Mouse (Mus musculus) embryonic facial prominence, embryonic 15.5 days (tissue): ENCODE measurements around the gene Tubb4a. TPM values are rescaled to one million over a fixed set of nuclear protein-coding genes. Genes with fewer than 3 reads are reported as not detected.

Experiments
- ATAC-seq: fragments of 200-750 bp; cut with Nextera tagmentation; 2 replicates; pipeline ENCODE4 v1.8.0; 2017; ENCODE audit warnings: low read depth, moderate TSS enrichment; ENCODE audit not compliant: insufficient number of reproducible peaks, low FRiP score, low TSS enrichment
- H3K27ac ChIP-seq: fragments of 300-500 bp; sonication (generic); replicated peaks from 2 replicates; pipeline ENCODE4 v1.5.1; 2015; ENCODE audit warnings: mild to moderate bottlenecking, inconsistent platforms
- H3K27me3 ChIP-seq: fragments of 300-500 bp; sonication (generic); 2 replicates; pipeline ENCODE4 v1.6.1; 2015; ENCODE audit warnings: inconsistent platforms
- H3K36me3 ChIP-seq: fragments of 300-500 bp; sonication (generic); 2 replicates; pipeline ENCODE4 v1.6.1; 2015; ENCODE audit warnings: mild to moderate bottlenecking, inconsistent platforms
- H3K4me1 ChIP-seq: fragments of 300-500 bp; sonication (generic); 2 replicates; pipeline ENCODE4 v1.6.1; 2015; ENCODE audit warnings: inconsistent platforms
- H3K4me2 ChIP-seq: fragments of 300-500 bp; sonication (generic); replicated peaks from 2 replicates; pipeline ENCODE4 v1.6.1; 2015; ENCODE audit warnings: mild to moderate bottlenecking, inconsistent platforms
- H3K4me3 ChIP-seq: fragments of 300-500 bp; sonication (generic); replicated peaks from 2 replicates; pipeline ENCODE4 v1.5.1; 2015; ENCODE audit warnings: mild to moderate bottlenecking, inconsistent platforms
- H3K9ac ChIP-seq: fragments of 300-500 bp; sonication (generic); 2 replicates; pipeline ENCODE4 v1.6.1; 2015; ENCODE audit warnings: inconsistent platforms
- H3K9me3 ChIP-seq: fragments of 300-500 bp; sonication (generic); replicated peaks from 2 replicates; pipeline ENCODE4 v1.6.1; 2016; ENCODE audit warnings: inconsistent platforms
- whole genome bisulfite sequencing: fragments of 180-500 bp; shearing (Covaris S2); methylation state at CpG from one replicate; pipeline ENCODE4 v1.1.7; 2015; 5-methylcytosine and 5-hydroxymethylcytosine counted together
- polyA plus RNA-seq: library from polyadenylated mRNA; unstranded; fragments of >200 nt; fragmentation: Nextera tagmentation; extraction: Ambion mirVana; gene quantifications from 2 replicates; pipeline ENCODE4 v1.2.1, GENCODE M21; 2015

Gene Tubb4a
- polyA plus RNA-seq, 1 experiment from 2014 or later: 9.7 TPM

DNA sequence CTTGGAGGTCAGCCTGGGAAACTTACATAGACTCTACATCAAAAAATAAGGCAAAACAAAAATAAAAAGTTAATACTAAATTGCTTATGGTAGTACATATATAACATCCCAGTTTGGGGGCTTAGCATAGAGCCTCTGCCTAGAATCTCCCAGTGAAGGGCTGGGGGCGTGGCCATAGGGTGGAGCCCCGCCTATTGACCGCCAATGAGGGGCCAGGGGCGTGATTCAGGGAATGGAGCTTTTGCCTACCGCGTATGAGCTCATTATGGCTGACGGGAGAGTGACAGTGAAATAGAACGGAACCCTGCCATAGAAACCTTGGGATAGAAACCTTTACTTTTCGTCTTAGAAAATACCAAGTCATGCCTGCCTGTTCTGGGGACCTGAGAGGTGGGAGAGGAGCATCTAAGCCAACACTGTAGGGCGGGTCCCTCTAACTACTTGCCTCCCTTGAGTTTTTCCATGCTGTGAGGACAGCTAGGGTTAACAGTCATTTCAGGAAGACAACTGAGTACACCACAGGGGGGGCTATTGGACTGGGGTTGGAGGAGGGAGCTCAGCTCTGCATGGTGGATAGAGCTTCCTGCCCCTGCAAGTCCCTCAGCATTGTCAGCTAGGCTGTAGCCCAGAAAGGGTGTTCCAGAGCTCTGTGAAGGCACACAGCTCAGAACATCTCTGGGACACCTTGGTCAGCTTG is 12.2 kb upstream of the Tubb4a start:
- Histone ChIP-seq H3K4me3 (no peak overlapping the region), H3K9ac (no peak overlapping the region), H3K4me2 (no peak overlapping the region), H3K9me3 (no peaks in the 10 kb centered on the region), H3K36me3 (no peaks in the 10 kb centered on the region), H3K4me1 (peaks cover 15% of the 10 kb centered on the region), H3K27me3 (peaks cover 5% of the 10 kb centered on the region; the same call in 1 of the 2 replicates), H3K27ac (no peak overlapping the region)
- ATAC-seq: no peak
- 10% methylated on average over 10 of the region's 10 CpGs for WGBS

DNA sequence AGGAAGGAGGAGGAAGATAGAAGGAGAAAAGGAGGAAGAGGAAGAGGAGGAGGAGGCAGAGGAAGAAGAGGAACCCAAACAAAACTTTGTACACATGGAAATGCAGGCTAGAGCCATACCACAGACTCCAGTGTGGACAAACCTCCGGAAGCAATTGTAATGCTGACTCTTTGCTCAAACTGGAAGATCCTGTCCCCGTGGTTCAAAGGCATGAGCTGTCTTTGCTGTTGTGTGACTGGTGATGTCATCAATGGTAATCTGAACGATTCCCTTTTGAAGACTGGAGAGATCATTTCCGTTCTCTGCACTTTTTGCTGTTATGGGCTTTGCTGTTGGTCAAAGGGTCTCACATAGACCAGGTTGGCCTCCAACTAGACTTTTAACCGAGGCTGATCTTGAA is 10.7 kb upstream of the Tubb4a start:
- Histone ChIP-seq H3K27ac (no peak overlapping the region), H3K36me3 (no peaks in the 10 kb centered on the region), H3K27me3 (peaks cover 5% of the 10 kb centered on the region; the same call in 1 of the 2 replicates), H3K4me1 (peaks cover 10% of the 10 kb centered on the region), H3K9me3 (no peaks in the 10 kb centered on the region), H3K9ac (no peak overlapping the region), H3K4me3 (no peak overlapping the region), H3K4me2 (no peak overlapping the region)
- WGBS: 75% methylated on average over 5 of the region's 5 CpGs
- ATAC-seq: no peak

DNA sequence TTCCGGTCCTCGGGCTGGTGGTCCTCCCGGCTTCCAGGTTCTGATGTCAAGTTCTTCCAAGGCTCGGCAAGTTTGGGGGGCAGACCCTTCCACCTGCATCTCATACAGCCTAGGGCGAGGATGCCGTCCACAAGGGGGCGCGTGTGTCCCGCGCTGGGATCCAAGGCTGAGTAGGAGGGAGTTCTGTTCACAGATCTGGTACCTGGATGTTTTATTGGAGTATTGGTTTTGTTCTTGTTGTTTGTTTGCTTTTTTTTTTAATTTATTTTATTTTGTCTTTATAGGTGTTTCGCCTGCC is 9.0 kb upstream of the Tubb4a start:
- under 1% methylated on average over 11 of the region's 11 CpGs for WGBS
- Histone ChIP-seq H3K9me3 (no peaks in the 10 kb centered on the region), H3K4me2 (peak overlapping the region; percentile 43), H3K27me3 (peaks cover 5% of the 10 kb centered on the region; the same call in 1 of the 2 replicates), H3K9ac (no peak overlapping the region), H3K4me1 (peaks cover 10% of the 10 kb centered on the region), H3K27ac (no peak overlapping the region), H3K36me3 (no peaks in the 10 kb centered on the region), H3K4me3 (peak overlapping the region; percentile 21)
- ATAC-seq: peak; percentile 72

DNA sequence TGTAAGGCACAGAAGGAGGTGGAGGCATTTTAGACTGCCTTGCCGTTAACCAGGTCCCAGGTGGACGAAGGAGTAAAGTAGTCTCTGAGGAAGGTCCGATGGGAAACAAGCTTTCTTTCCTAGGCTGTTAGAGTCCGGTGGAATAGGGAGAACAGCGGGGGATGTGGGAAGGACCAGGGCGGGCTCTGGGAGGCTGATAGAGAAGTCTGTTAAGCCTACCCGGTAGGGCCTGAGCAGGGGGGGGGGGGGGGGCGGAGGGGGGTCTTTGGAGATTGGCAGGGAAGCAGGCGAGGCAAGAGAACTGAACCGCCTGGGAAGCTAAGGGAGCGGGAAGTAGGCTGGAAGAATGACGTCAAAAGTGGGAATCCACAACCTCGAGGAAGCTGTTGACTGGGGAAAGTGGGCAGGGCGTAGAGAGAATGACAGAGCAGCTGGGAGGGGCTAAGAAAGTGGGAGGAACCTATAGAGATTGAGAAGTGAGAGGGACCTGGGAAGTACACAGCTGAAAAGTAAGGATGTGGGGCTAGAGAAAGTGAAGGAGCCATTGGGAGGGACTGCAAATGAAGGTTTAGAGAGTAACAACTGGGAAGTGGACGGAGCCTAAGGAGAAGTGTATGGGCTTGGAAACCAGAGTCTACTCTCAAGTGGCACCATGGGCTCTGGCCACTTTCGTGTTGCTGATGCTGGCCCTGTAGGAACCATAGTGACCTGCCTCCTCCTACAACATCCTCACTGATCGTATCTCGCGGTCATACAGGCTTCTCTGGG is 8.5 kb upstream of the Tubb4a start:
- no peaks in the 10 kb centered on the region for H3K9me3 ChIP-seq
- peak overlapping the region; percentile 43 for H3K4me2 ChIP-seq
- 2% methylated on average over 18 of the region's 19 CpGs for WGBS
- H3K27ac ChIP-seq: no peak overlapping the region
- peaks cover 5% of the 10 kb centered on the region; the same call in 1 of the 2 replicates for H3K27me3 ChIP-seq
- H3K4me1 ChIP-seq: peaks cover 10% of the 10 kb centered on the region
- H3K4me3 ChIP-seq: peak overlapping the region; percentile 21
- peak; percentile 55; the same call in 1 of the 2 replicates for ATAC-seq
- H3K9ac ChIP-seq: no peak overlapping the region
- no peaks in the 10 kb centered on the region for H3K36me3 ChIP-seq

DNA sequence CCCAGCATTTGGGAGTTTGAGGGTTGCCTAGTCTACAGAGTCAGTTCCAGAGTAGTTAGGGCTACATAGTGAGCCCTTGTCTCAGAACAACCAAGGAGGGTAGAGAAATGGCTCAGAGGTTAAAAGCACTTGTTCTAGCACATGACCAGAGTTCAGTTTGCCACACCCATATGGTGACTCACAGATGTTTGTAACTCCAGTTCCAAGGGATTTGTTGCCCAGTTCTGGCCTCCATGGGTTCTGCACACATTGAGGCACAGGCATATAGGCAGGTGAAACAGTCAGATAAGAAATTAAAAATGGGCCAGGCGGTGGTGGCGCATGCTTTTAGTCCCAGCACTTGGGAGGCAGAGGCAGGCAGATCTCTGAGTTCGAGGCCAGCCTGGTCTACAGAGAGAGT is 6.6 kb upstream of the Tubb4a start:
- no peak overlapping the region for H3K4me2 ChIP-seq
- 98% methylated on average over 3 of the region's 3 CpGs for WGBS

DNA sequence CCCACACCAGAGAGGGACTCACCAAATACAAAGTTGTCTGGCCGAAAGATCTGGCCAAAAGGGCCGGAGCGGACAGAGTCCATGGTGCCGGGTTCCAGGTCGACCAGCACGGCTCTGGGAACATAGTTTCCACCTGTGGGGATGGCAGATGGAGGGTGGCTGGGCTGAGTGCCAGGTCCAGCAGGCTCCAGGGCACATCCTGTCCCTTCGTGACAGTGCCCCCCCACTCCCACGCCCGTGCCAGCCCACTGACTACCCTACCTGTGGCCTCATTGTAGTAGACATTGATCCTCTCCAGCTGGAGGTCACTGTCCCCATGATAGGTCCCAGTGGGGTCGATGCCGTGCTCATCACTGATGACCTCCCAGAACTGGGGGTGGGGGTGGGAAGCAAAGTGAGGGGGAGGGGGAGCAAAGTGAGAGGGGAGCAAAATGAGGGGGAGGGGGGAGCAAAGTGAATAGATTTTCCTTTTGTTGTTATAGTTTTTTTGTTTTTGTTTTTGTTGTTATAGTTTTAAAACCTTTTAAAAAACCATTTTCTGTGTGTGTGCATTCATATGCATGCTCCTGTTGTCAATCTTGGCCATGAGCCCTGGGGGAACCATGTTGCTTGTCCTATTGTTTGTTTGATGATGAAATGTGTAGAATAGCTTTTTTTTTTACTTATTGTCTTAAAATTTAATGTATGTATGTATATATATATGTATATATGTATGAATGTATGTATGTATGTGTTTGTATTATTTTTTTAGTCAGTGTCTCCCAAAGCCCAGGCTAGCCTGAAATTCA is 1.4 kb downstream of the Tubb4a start:
- Histone ChIP-seq H3K4me2 (no peak overlapping the region), H3K36me3 (no peaks in the 10 kb centered on the region), H3K27ac (no peak overlapping the region), H3K4me1 (peaks cover 10% of the 10 kb centered on the region), H3K9me3 (no peaks in the 10 kb centered on the region), H3K4me3 (no peak overlapping the region), H3K27me3 (peaks cover 20% of the 10 kb centered on the region), H3K9ac (no peak overlapping the region)
- 90% methylated on average over 11 of the region's 11 CpGs for WGBS
- ATAC-seq: no peak

More for the DNA sequence above, 6.6 kb upstream of the Tubb4a start:
- Histone ChIP-seq H3K4me1 (peaks cover 10% of the 10 kb centered on the region), H3K27me3 (peaks cover 5% of the 10 kb centered on the region; the same call in 1 of the 2 replicates), H3K4me3 (no peak overlapping the region), H3K27ac (no peak overlapping the region), H3K9ac (no peak overlapping the region), H3K9me3 (no peaks in the 10 kb centered on the region), H3K36me3 (no peaks in the 10 kb centered on the region)
- no peak for ATAC-seq

DNA sequence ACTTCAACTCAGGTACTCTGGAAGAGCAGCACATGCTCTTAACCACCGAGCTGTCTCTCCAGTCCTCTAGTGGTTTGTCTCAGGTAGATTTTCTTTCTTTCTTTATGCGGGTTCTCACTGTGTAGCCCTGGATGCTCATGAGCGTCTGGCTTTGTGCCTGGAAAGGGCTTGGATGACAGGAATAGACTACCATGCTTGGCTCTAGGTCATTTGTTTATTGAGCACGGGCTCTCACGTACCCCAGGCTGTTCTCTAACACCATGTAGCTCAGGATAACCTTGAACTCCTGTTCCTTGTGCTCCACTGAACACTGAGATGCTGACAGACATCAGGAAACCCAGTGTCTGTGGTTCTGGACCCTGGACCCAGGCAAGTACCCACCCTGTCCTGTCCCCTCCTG is 5.1 kb downstream of the Tubb4a start:
- Histone ChIP-seq H3K27me3 (peaks cover 9% of the 10 kb centered on the region), H3K4me1 (peaks cover 7% of the 10 kb centered on the region), H3K9ac (no peak overlapping the region), H3K27ac (no peak overlapping the region), H3K9me3 (no peaks in the 10 kb centered on the region), H3K36me3 (no peaks in the 10 kb centered on the region), H3K4me3 (no peak overlapping the region), H3K4me2 (no peak overlapping the region)
- no peak for ATAC-seq
- WGBS: 80% methylated on average over 5 of the region's 5 CpGs

DNA sequence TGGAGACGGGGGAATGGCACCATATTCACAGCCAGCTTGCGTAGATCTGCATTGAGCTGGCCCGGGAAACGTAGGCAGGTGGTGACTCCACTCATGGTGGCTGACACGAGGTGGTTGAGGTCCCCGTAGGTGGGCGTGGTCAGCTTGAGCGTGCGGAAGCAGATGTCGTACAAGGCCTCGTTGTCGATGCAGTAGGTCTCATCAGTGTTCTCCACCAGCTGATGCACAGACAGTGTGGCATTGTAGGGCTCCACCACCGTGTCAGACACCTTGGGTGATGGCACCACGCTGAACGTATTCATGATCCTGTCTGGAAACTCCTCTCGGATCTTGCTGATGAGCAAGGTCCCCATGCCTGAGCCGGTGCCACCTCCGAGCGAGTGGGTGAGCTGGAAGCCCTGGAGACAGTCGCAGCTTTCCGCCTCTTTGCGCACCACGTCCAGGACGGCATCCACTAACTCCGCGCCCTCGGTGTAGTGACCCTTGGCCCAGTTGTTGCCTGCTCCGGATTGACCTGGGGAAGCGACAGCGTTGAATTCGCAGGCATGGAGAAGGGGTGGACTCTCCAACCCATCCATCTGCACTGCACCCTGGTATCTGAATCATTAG is 6.2 kb downstream of the Tubb4a start:
- no peaks in the 10 kb centered on the region for H3K27me3 ChIP-seq

DNA sequence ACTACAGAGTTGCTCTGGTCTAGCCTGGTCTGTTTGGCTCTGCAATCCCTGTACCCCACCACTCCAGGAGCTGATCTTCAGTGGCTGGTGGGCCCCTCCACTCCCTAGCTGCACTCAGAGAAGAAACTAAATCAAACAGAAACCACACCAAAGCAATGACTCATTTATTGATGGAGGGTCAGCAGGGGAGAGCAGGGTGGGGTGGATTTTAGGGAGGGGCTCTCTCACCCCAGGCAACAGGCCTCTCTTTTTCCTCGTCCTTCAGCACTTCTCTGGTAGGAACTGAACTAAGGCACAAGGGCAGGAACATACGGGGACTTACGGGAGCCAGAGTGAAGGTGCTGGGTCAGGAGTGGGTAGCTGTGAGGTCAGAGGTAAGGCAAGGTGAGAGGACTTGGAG is 7.7 kb downstream of the Tubb4a start:
- H3K4me2 ChIP-seq: no peak overlapping the region
- no peaks in the 10 kb centered on the region for H3K36me3 ChIP-seq
- no peaks in the 10 kb centered on the region for H3K9me3 ChIP-seq
- no peak overlapping the region for H3K27ac ChIP-seq
- H3K4me1 ChIP-seq: no peaks in the 10 kb centered on the region
- H3K27me3 ChIP-seq: no peaks in the 10 kb centered on the region
- H3K9ac ChIP-seq: no peak overlapping the region
- 59% methylated on average over 3 of the region's 3 CpGs for WGBS
- no peak for ATAC-seq
- no peak overlapping the region for H3K4me3 ChIP-seq

More for the DNA sequence above, 6.2 kb downstream of the Tubb4a start:
- Histone ChIP-seq H3K4me1 (no peaks in the 10 kb centered on the region), H3K9me3 (no peaks in the 10 kb centered on the region), H3K4me2 (no peak overlapping the region), H3K9ac (no peak overlapping the region), H3K27ac (no peak overlapping the region), H3K36me3 (no peaks in the 10 kb centered on the region), H3K4me3 (no peak overlapping the region)
- WGBS: 92% methylated on average over 31 of the region's 31 CpGs
- no peak for ATAC-seq

DNA sequence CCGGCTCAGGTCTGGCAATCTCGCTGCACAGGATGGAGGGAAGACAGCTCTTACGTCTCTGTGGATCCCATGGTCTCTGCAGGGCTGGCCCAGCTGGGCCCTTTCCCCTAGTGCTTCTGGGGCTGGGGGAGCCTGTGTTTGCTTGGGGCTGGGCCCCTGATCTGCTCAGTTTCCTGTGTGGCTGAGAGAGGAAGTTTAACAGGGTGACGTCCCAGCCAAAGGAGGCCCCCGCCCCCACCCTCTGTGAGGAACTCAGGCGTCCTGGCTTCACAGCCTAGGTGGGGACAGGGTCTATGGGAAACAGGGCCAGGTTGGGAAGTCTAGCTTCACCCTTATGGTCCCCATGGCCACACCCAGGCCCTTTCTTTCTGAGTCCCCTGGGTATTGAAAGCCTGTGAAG is 9.2 kb downstream of the Tubb4a start, which contains the start of gene Dennd1c:
Gene Dennd1c, minus strand, starts transcription at position 179 of the 400 bp plus-strand sequence.
- ATAC-seq: no peak
- Histone ChIP-seq H3K27ac (no peak within 1 kb of the TSS), H3K27me3 (no peaks in the 10 kb centered on the region), H3K36me3 (no peaks in the 10 kb centered on the region), H3K4me2 (no peak within 1 kb of the TSS), H3K4me1 (no peaks in the 10 kb centered on the region), H3K9ac (no peak within 1 kb of the TSS), H3K9me3 (no peaks in the 10 kb centered on the region), H3K4me3 (no peak within 1 kb of the TSS)
- 37% methylated on average over 6 of the region's 6 CpGs for WGBS

DNA sequence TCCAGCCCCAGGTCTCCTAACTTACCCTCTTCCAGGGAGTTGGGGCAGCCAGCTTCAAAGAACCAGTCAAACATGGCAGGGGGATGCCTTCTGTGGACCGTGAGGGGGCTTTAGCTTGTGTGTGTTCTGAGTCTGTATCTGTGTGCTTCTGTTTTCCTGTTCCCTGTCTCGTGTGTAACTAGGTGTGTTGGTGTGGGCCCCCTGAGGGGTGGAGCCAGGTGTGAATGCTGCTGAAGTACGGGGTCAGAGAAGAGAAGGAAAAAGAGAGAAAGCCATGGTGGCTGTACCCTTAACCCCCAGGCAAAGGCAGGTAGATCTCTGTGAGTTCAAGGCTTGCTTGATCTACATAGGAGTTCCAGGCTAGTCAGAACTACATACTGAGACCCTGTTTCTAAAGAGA is 10.7 kb downstream of the Tubb4a start:
- Histone ChIP-seq H3K36me3 (no peaks in the 10 kb centered on the region), H3K4me2 (no peak overlapping the region), H3K4me1 (no peaks in the 10 kb centered on the region), H3K9ac (no peak overlapping the region), H3K4me3 (no peak overlapping the region), H3K9me3 (no peaks in the 10 kb centered on the region), H3K27ac (no peak overlapping the region), H3K27me3 (no peaks in the 10 kb centered on the region)
- WGBS: 36% methylated on average over 3 of the region's 3 CpGs
- no peak for ATAC-seq
